Mouse (Mus musculus) gastrocnemius, adult 8-10 months (tissue): ENCODE results near the gene Etl4. TPM values are rescaled to one million over a fixed set of nuclear protein-coding genes. Genes with fewer than 3 reads are reported as not detected.

Experiments
- DNase-seq, 2 experiments: peaks; one replicate each; pipeline ENCODE4 v3.0.0; 2022; ENCODE audit warnings: low spot score in 2 of 2
- total RNA-seq, 4 experiments: library from RNA; stranded (reverse); gene quantifications; 2 replicates each; pipeline ENCODE4 v1.2.4; 2022

Etl4 gene
- total RNA-seq, 4 experiments from 2014 or later: 55.0 to 90.5 (median 65.9) TPM

- no peak for DNase-seq
Observed at GRCm38 (mm10) chr2:20435530-20435929, 526.0 kb downstream of the Etl4 start.

DNA sequence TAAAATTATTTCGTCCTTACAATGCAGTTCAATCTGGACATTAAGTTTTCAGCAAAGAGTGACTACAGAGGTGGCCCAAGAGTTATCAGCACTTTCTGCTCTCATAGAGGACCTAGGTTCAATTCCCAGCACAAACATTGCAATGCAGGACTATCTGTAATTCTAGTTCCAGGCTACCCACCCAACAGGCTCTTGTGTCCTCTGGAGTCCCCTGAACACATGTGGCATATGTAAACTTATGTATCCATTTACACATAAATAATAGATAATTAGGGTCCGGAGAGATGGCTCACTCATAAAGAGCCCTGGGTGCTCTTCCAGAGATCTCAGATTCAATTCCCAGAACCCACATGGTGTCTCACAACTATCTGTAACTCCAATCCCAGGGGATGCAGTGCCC is 533.2 kb downstream of the Etl4 start:
- no peak for DNase-seq

DNA sequence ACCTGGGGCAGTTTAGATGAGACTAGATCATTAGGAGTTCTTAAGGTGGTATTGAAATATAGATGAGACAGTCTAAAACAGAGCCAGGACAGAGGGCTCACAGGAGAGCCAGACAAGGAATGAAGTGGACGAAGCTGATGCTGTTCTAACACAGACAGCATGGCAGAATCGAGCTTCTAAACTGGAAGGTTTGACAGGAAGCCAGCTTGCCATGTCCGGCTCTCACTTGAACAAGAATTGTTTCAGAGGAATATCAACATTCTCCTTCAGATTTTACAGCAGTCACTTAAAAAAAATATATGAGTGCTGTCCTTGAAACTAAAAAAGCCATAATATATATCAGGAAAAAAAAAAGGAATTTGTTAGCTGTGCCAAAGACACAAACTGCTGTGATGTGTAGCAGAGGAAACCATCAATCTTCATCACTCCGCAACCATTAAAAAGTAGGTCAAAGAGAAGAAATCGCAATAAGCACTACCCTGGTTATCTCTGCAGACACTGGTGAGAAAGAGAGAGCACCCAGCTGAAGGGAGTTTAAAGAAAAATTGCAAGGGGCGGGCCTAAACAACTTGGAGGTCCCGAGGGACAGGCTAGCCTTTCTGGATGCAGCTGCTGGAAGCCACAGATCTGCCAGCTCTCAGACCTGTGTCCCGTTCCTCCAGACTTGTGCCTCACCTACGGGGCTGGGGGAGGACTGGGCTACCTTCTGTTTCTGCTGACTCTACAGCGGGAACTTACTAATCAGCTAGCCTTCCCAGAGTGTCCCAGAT is 534.3 kb downstream of the Etl4 start:
- no peak for DNase-seq

DNA sequence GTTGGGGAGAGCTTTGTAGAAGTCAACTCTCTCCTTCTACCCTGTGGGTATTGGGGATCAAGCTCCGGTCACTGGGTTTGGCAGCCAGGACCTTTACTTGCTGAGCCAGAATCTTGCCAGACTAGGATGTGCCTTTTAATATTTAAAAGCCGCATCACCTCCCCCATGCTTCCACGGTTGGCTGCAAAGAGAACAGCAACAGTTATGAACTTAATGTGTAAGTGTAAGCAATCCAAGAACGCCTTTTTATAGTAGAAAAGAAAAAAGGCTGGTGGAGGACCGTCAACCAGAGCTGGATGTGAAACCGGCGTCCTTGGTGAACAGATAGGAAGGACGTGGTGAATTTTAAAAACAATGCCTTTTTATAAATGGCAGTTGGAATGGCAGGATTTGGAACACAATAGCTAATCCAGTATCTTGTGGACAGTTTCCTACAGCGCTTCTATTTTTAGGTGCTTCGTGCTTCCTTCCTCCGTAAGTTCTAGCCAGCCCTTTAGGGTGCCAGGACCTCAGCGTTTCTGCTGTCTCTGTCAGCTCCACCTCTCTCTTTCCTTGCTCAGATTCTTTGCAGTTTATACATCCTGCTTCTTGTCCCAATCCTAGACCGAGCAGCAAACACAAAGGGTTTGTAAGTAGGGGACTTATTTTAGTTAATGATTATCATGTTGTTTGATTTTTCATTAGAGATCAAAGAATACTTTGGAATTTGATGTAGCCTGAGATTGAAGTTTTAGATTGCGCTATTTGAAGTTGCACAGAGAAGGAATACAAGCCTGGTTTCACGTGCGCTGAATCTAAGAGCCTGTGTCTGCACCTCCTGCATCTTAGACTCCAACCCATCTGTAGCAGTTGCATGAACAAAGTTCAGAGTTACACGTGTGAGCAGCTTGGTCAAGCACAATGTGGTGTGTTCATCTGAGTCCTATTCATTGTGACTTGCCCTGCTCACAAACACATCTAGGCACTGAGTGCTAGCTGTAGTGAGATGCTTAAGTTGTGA is 535.9 kb downstream of the Etl4 start:
- no peak for DNase-seq

- no peak for DNase-seq
Observed at GRCm38 (mm10) chr2:20446180-20446579, 536.6 kb downstream of the Etl4 start.

DNA sequence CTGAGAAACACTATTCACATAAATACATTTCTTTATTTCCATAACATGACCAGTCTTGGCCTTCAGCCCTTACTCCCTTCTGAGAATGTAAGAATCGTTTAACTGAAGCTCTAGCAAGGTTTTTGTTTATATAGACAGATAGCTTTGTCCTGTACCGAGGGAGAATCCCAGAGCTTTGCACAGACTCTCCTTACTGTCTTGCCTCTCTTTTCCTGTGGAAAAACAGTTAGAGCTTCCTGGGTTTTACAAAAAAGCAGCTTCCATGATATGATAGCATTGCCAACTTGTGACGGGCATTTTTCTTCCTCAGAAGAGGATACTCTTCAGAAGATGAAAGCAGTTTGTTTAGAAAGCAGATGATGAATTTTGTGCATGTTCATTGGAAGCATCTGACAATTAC is 541.4 kb downstream of the Etl4 start:
- no peak for DNase-seq

DNA sequence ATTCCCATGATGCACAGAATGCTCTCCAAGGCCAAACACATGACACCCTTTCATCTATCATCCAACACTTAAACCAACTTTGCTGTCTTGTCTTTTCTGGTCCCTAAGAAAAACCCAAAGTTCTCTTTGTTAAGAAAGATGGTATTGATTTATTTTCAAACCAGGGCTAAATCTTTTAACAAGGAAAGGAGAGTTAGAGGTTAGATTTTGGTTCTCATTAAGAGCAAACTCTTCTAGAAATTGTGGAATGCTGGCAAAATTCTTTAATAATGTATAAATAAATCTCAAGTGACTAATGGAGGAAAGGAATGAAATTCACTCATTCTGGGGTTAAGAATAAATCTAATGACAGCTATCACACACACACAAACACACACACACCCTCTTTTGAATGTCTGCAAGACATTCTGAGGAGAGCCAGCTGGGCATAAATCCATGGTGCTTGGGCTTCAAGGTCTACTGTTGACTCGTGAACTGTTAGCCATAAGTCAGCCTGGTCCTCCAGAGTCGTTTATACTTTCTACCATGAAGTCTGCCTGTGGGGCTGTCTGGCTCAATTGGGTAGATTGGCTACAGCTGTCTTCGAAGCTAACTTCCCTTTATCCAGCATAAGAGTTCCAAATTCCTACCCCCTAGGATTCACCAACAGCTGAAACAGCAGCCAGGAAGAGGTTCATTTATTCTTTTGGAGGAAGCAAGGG is 544.1 kb downstream of the Etl4 start:
- DNase-seq: no peak

GRCm38 (mm10) chr2:20479199-20479598 is 569.6 kb downstream of the Etl4 start:
- no peak for DNase-seq

DNA sequence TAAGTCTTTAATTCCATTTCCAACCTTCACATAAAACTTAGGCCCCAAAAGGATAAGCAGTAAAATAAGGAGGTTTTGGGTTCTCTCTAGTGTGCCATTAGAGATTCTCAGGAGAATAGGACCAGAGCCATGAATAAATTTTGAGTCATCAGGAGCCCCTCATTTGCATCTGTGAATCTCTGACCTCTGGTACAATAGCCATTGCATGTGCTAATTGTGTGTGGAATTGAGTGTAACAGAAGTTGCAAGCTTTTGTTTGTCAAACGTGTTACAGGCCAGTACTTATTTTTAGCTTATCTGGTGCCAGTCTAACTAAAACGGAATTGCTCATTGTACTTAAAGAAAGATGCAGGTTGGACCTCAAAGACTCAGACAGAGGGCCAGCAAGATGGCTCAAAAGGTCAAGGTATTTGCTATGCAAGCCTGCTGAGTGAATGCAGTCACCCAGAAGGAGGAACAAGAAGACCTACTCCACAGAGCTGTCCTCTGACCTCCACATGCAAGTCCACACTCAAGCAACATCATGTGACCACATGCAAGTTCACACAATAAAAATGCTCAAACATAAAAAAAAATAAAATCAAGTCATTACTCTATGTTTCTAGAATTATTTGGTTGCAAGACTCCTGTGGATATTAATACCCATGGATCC is 576.7 kb downstream of the Etl4 start:
- DNase-seq: no peak

- no peak for DNase-seq
Observed at GRCm38 (mm10) chr2:20489090-20489489, 579.5 kb downstream of the Etl4 start.

GRCm38 (mm10) chr2:20492125-20492524 is 582.5 kb downstream of the Etl4 start:
- DNase-seq: no peak

GRCm38 (mm10) chr2:20493806-20494205 is 584.2 kb downstream of the Etl4 start:
- DNase-seq: no peak

- DNase-seq: no peak
Observed at GRCm38 (mm10) chr2:20494666-20495065, 585.1 kb downstream of the Etl4 start.

GRCm38 (mm10) chr2:20496219-20496800 is 586.7 kb downstream of the Etl4 start:
- DNase-seq: no peak

GRCm38 (mm10) chr2:20507832-20508723 is 598.5 kb downstream of the Etl4 start:
- no peak for DNase-seq

DNA sequence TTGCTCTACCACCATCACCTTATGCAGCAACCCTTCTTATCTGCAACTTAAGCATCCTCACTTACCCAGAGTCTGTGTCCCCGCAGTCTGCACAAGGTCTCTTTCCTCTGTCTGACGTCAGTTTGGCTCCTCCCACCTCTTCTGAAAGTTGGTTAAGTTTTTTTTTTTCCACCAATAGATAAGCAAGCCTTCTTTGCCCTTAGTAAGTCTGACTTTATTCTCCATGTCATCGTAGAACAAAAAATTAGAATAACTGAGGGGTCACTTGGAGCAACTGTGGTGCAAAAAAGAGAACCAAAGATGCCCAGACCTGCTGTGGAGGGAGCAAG is 599.1 kb downstream of the Etl4 start:
- no peak for DNase-seq

- DNase-seq: no peak
Observed at GRCm38 (mm10) chr2:20510061-20510460, 600.5 kb downstream of the Etl4 start.

DNA sequence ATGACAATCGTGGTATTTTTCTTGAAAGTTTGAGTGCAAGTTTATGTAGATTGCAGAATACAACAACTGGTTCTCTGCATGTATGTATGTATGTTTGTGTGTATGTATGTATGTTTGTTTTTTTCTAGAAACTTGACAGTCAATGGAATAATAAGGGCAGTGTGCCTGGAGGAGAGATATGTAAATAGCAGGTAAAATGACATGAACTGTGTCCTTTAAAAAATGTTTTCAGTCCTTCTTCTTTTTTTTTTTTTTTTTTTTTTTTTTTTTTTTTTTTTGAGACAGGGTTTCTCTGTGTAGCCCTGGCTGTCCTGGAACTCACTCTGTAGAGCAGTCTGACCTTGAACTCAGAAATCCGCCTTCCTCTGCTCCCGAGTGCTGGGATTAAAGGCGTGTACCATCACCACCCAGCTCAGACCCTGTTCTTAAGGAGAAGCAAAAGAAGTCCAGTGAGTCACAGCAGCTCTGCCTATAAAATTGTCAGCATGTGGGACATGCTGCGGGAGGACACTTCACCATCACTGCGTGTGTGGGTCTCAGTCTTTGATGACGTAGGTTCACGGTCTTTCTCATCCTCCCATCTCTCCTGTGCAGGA is 606.8 kb downstream of the Etl4 start:
- DNase-seq: no peak

DNA sequence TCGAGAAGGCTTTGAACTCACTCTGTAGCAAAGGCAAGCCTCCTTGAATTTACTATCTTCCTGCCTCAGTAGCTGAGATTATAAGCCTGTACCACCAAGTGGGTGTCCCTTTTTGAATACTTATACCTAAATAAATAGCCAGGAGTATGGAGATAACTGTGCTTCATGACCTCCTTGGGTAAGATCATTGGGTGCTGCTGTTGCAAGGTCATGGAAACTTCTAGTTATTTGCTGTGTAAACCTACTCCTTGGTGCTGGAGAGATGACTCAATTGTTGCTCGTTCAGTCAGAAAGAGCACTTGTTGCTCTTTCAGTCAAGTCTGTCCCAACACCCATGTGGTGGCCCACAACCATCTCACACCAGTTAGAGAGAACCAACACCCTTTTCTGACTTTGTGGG is 608.3 kb downstream of the Etl4 start:
- DNase-seq: no peak

- no peak for DNase-seq
Observed at GRCm38 (mm10) chr2:20518506-20518905, 608.9 kb downstream of the Etl4 start.
